Mouse (Mus musculus) myocyte (in vitro differentiated cells): ENCODE data around the gene Ago4. TPM values are rescaled to one million over a fixed set of nuclear protein-coding genes. Genes with fewer than 3 reads are reported as not detected.

Source experiments
- H3K27me3 ChIP-seq: one replicate; pipeline ENCODE4 v1.6.1; 2011; ENCODE audit not compliant: control insufficient read depth, insufficient read depth, insufficient read length
- H3K36me3 ChIP-seq: one replicate; pipeline ENCODE4 v1.6.1; 2011; ENCODE audit not compliant: control insufficient read depth, insufficient read depth
- H3K4me2 ChIP-seq: one replicate; pipeline ENCODE4 v1.6.1; 2011; ENCODE audit warnings: low read depth, control low read depth
- H3K4me3 ChIP-seq: one replicate; pipeline ENCODE4 v1.5.1; 2011; ENCODE audit warnings: mild to moderate bottlenecking, control low read depth, moderate library complexity
- H3K79me2 ChIP-seq: one replicate; pipeline ENCODE4 v1.6.1; 2011; ENCODE audit not compliant: control insufficient read depth, insufficient read depth
- H3ac ChIP-seq: one replicate; pipeline ENCODE4 v1.6.1; 2011; ENCODE audit not compliant: control insufficient read depth, insufficient read length
- CEBPB ChIP-seq: IDR thresholded peaks from 2 replicates; pipeline ENCODE4 v1.6.1; 2011; ENCODE audit warnings: mild to moderate bottlenecking, moderate library complexity; ENCODE audit not compliant: poor library complexity, insufficient read depth, severe bottlenecking
- E2F4 ChIP-seq: IDR thresholded peaks from one replicate; pipeline ENCODE4 v1.6.1; 2011; ENCODE audit warnings: mild to moderate bottlenecking, control low read depth, moderate library complexity; ENCODE audit not compliant: insufficient read depth
- MAX ChIP-seq: IDR thresholded peaks from one replicate; pipeline ENCODE4 v1.6.1; 2011; ENCODE audit warnings: low read depth, mild to moderate bottlenecking, control low read depth
- MYOD1 ChIP-seq, 3 experiments: IDR thresholded peaks; one replicate each; pipeline ENCODE4 v1.6.1; 2011; ENCODE audit warnings: control low read depth in 2 of 3, low read depth in 2 of 3, mild to moderate bottlenecking in 2 of 3, moderate library complexity in 1 of 3; ENCODE audit not compliant: insufficient read length in 2 of 3, control insufficient read depth in 1 of 3
- MYOG ChIP-seq, 3 experiments: IDR thresholded peaks; one replicate each; pipeline ENCODE4 v1.6.1; 2011; ENCODE audit warnings: control low read depth in 2 of 3, low read depth in 2 of 3, mild to moderate bottlenecking in 2 of 3; ENCODE audit not compliant: insufficient read length in 2 of 3, control insufficient read depth in 1 of 3, insufficient read depth in 1 of 3
- POLR2A ChIP-seq: IDR thresholded peaks from one replicate; pipeline ENCODE4 v1.6.1; 2011; ENCODE audit warnings: low read depth, mild to moderate bottlenecking, control low read depth, moderate library complexity; ENCODE audit not compliant: insufficient read length
- POLR2AphosphoS2 ChIP-seq: IDR thresholded peaks from one replicate; pipeline ENCODE4 v1.6.1; 2011; ENCODE audit warnings: low read depth, control low read depth; ENCODE audit not compliant: insufficient read length
- REST ChIP-seq: IDR thresholded peaks from one replicate; pipeline ENCODE4 v1.6.1; 2011; ENCODE audit warnings: mild to moderate bottlenecking, control low read depth, moderate library complexity; ENCODE audit not compliant: insufficient read depth, insufficient read length
- SRF ChIP-seq: IDR thresholded peaks from one replicate; pipeline ENCODE4 v1.6.1; 2011; ENCODE audit warnings: low read depth; ENCODE audit not compliant: control insufficient read depth, insufficient read length
- TCF12 ChIP-seq: IDR thresholded peaks from one replicate; pipeline ENCODE4 v1.6.1; 2011; ENCODE audit warnings: mild to moderate bottlenecking, control low read depth; ENCODE audit not compliant: poor library complexity, insufficient read depth, severe bottlenecking
- TCF3 ChIP-seq: IDR thresholded peaks from one replicate; pipeline ENCODE4 v1.6.1; 2011; ENCODE audit warnings: low read depth, control low read depth; ENCODE audit not compliant: insufficient read length
- USF1 ChIP-seq: IDR thresholded peaks from one replicate; pipeline ENCODE4 v1.6.1; 2011; ENCODE audit warnings: low read depth, mild to moderate bottlenecking, control low read depth, moderate library complexity
- polyA plus RNA-seq: library from polyadenylated mRNA; unstranded; fragments of >200 nt; fragmentation: generic; extraction: Trizol; gene quantifications from one replicate; pipeline ENCODE4 v1.2.1, GENCODE M21; 2012; ENCODE audit warnings: missing spikeins

Ago4 gene
- polyA plus RNA-seq, 1 experiment, result 0.02 TPM

DNA sequence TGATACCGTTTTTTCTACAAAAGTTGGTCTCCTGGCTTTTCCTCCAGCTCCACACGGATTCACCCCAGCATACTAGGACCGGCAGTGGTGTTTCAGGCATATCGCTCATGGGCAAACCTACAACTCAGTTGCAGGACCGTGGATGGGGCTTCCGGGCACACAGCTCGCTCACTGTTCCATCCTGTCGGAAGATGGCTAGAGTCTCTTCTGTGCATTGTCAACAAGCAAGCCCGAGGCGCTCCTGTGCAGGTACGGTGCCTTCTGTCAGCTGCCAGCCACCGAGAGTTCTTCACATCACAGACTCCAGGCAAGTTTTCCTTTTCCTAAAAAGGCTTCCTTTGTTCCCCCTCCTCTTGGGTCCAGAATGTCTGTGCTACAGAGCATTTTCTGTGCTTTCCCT, 42.5 kb downstream of the Ago4 start:
- TF ChIP-seq MYOG (IDR thresholded peaks at IDR 0.05; ENCODE audit: control insufficient read depth in 1 of 3, insufficient read depth in 1 of 3, insufficient read length in 2 of 3, low read depth in 2 of 3) (no peak), USF1 (no peak), CEBPB (no peak), MYOD1 (IDR thresholded peaks at IDR 0.05; ENCODE audit: control insufficient read depth in 1 of 3, insufficient read length in 2 of 3, low read depth in 2 of 3) (no peak), E2F4 (no peak), MAX (no peak), POLR2AphosphoS2 (no peak)
- Histone ChIP-seq H3K79me2 (no peaks in the 10 kb centered on the region), H3K27me3 (peaks cover 72% of the 10 kb centered on the region), H3K4me2 (no peak overlapping the region), H3K36me3 (no peaks in the 10 kb centered on the region), H3ac (no peak overlapping the region), H3K4me3 (no peak overlapping the region)

DNA sequence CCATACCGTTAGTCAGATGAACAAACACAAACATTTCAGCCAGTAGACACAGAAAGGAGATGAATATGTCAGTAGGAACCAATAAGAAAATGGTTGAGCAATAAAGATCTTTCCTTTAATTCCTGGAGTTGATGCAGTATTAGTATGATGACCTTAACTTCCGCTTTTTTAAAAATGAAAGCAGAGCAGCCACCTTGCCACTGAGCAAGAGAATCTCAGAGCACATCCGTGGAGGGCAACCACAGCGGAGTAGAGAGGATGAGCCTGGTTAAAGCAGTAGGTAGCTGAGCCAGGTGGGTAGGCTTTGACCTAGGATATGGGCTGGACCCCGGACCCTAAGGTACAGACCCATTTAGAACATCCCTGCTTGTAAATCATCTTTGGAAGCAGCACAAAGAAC, 43.5 kb downstream of the Ago4 start:
- Histone ChIP-seq H3K36me3 (no peaks in the 10 kb centered on the region), H3K27me3 (peaks cover 71% of the 10 kb centered on the region), H3K4me3 (no peak overlapping the region), H3K4me2 (no peak overlapping the region), H3K79me2 (no peaks in the 10 kb centered on the region), H3ac (no peak overlapping the region)
- no peak for TF ChIP-seq TCF3
- TF ChIP-seq E2F4, result no peak
- TF ChIP-seq MYOD1 (IDR thresholded peaks at IDR 0.05; ENCODE audit: control insufficient read depth in 1 of 3, insufficient read length in 2 of 3, low read depth in 2 of 3), result no peak
- no peak for TF ChIP-seq USF1
- no peak for TF ChIP-seq REST
- TF ChIP-seq CEBPB, result no peak
- TF ChIP-seq POLR2A, result no peak
- TF ChIP-seq POLR2AphosphoS2, result no peak
- TF ChIP-seq MAX, result no peak

DNA sequence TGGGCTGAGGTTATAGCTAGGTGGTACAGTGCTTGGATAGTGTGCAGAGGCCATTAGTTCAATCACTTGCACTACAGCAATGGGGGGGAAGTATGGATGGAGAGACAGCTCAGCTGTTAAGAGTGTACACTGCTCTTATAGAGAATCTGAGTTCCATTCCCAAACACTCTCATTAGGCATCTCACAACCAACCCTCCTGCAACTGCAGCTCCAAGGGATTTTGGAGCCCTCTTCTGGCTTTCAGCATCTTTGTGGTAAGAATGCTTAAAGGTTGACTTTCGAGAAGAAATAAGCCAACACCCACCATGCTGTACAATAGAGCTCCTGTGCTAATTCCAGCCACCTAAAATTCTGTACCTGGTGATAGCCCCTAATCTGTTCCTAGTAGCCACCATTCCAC, 47.1 kb downstream of the Ago4 start:
- peaks cover 79% of the 10 kb centered on the region for H3K27me3 ChIP-seq
- H3K79me2 ChIP-seq, result no peaks in the 10 kb centered on the region
- H3K4me3 ChIP-seq, result no peak overlapping the region
- no peak for TF ChIP-seq REST
- TF ChIP-seq CEBPB, result no peak
- no peak for TF ChIP-seq POLR2AphosphoS2
- no peak for TF ChIP-seq TCF3
- no peak for TF ChIP-seq SRF
- TF ChIP-seq TCF12, result no peak
- no peak for TF ChIP-seq POLR2A
- TF ChIP-seq E2F4, result no peak
- no peak for TF ChIP-seq MYOD1 (IDR thresholded peaks at IDR 0.05; ENCODE audit: control insufficient read depth in 1 of 3, insufficient read length in 2 of 3, low read depth in 2 of 3)
- TF ChIP-seq MAX, result no peak
- TF ChIP-seq USF1, result no peak
- TF ChIP-seq MYOG (IDR thresholded peaks at IDR 0.05; ENCODE audit: control insufficient read depth in 1 of 3, insufficient read depth in 1 of 3, insufficient read length in 2 of 3, low read depth in 2 of 3), result no peak
- H3ac ChIP-seq, result no peak overlapping the region
- no peaks in the 10 kb centered on the region for H3K36me3 ChIP-seq
- no peak overlapping the region for H3K4me2 ChIP-seq

DNA sequence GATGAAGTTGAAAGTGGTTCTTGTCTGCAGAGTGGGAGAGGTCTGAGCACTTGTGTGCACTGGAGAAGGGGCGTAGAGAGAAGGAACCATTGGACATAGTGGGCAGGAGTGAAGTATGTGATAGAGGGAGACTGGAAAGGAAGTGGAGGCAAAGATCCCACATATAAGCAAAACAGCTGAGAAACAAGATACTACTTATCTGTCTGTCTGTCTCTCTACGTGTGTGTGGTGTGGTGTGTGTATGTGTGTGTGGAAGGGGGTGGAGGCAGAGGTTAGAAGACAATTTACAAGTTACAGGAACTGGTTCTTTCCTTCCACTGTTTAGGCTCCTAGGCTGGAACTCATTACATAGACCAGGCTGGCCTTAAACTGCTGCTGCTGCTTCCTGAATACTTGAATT, 48.2 kb downstream of the Ago4 start:
- TF ChIP-seq USF1, result no peak
- H3K4me2 ChIP-seq, result no peak overlapping the region
- no peaks in the 10 kb centered on the region for H3K79me2 ChIP-seq
- no peaks in the 10 kb centered on the region for H3K36me3 ChIP-seq
- peaks cover 72% of the 10 kb centered on the region for H3K27me3 ChIP-seq
- H3K4me3 ChIP-seq, result no peak overlapping the region
- no peak overlapping the region for H3ac ChIP-seq

DNA sequence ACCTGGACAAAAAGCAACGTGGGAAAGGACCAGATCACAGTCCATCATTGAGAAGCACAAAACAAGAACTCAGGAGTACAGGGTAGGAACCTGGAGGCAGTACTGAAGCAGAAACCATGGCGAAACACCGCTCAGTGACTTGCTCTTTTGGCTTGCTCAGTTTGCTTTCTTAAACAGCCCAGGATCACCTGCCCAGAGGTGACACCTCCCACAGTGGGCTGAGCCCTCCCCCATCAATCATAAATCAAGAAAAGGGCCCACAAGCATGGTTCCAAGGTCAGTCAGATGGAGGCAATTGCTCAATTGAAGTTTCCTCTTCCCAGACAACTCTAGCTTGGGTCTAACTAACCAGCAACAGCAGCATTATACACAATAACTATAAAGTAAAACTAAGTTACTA, 49.4 kb downstream of the Ago4 start:
- H3K79me2 ChIP-seq, result no peaks in the 10 kb centered on the region
- H3K27me3 ChIP-seq, result peaks cover 66% of the 10 kb centered on the region
- no peak overlapping the region for H3K4me2 ChIP-seq
- no peak overlapping the region for H3ac ChIP-seq
- no peak overlapping the region for H3K4me3 ChIP-seq
- TF ChIP-seq MYOG (IDR thresholded peaks at IDR 0.05; ENCODE audit: control insufficient read depth in 1 of 3, insufficient read depth in 1 of 3, insufficient read length in 2 of 3, low read depth in 2 of 3) (no peak), SRF (no peak), E2F4 (no peak), MAX (no peak), TCF12 (no peak), REST (no peak), POLR2AphosphoS2 (no peak), POLR2A (no peak), MYOD1 (IDR thresholded peaks at IDR 0.05; ENCODE audit: control insufficient read depth in 1 of 3, insufficient read length in 2 of 3, low read depth in 2 of 3) (no peak), USF1 (no peak), CEBPB (no peak), TCF3 (no peak)
- no peaks in the 10 kb centered on the region for H3K36me3 ChIP-seq
